Mouse (Mus musculus) intestine, embryonic 16.5 days (tissue): ENCODE data around the gene Ccnq. TPM values are rescaled to one million over a fixed set of nuclear protein-coding genes. Genes with fewer than 3 reads are reported as not detected.

Source experiments
- ATAC-seq: fragments of 200-750 bp; cut with Nextera tagmentation; 2 replicates; pipeline ENCODE4 v1.8.0; 2017; ENCODE audit warnings: moderate TSS enrichment, moderate library complexity
- H3K27ac ChIP-seq: fragments of 300-500 bp; sonication (generic); 2 replicates; pipeline ENCODE4 v1.5.1; 2014; ENCODE audit warnings: mild to moderate bottlenecking, low read length
- H3K27me3 ChIP-seq: fragments of 300-500 bp; sonication (generic); replicated peaks from 2 replicates; pipeline ENCODE4 v1.6.1; 2014; ENCODE audit warnings: low read length, control low read depth, mixed read lengths; ENCODE audit not compliant: control insufficient read depth, insufficient read depth
- H3K36me3 ChIP-seq: fragments of 300-500 bp; sonication (generic); 2 replicates; pipeline ENCODE4 v1.6.1; 2014; ENCODE audit warnings: low read length, control low read depth; ENCODE audit not compliant: control insufficient read depth, insufficient read depth
- H3K4me1 ChIP-seq: fragments of 300-500 bp; sonication (generic); 2 replicates; pipeline ENCODE4 v1.6.1; 2014; ENCODE audit warnings: low read length, control low read depth, mixed read lengths; ENCODE audit not compliant: control insufficient read depth, insufficient read depth
- H3K4me2 ChIP-seq: fragments of 300-500 bp; sonication (generic); 2 replicates; pipeline ENCODE4 v1.6.1; 2014; ENCODE audit warnings: low read depth, low read length, control low read depth
- H3K4me3 ChIP-seq: fragments of 300-500 bp; sonication (generic); 2 replicates; pipeline ENCODE4 v1.5.1; 2014; ENCODE audit warnings: mild to moderate bottlenecking, low read length
- H3K9ac ChIP-seq: fragments of 300-500 bp; sonication (generic); 2 replicates; pipeline ENCODE4 v1.6.1; 2014; ENCODE audit warnings: low read depth, low read length
- H3K9me3 ChIP-seq: fragments of 300-500 bp; sonication (generic); 2 replicates; pipeline ENCODE4 v1.6.1; 2016; ENCODE audit warnings: low read length, control low read depth; ENCODE audit not compliant: control insufficient read depth
- WGBS: fragments of 180-500 bp; shearing (Covaris S2); extraction: QIAGEN DNeasy Blood & Tissue Kit; methylation state at CpG from one replicate; pipeline ENCODE4 v1.1.7; 2014; 5-methylcytosine and 5-hydroxymethylcytosine counted together
- polyA plus RNA-seq: library from polyadenylated mRNA; unstranded; fragments of >200 nt; fragmentation: Nextera tagmentation; extraction: Ambion mirVana; gene quantifications from 2 replicates; pipeline ENCODE4 v1.2.1, GENCODE M21; 2015

The Ccnq gene
- polyA plus RNA-seq, 1 experiment from 2014 or later, result 38.5 TPM

- Histone ChIP-seq H3K27me3 (no peaks in the 10 kb centered on the region), H3K27ac (no peak overlapping the region), H3K4me2 (no peak overlapping the region), H3K9ac (no peak overlapping the region), H3K9me3 (no peaks in the 10 kb centered on the region), H3K4me1 (peaks cover 8% of the 10 kb centered on the region; the same call in 1 of the 2 replicates), H3K36me3 (no peaks in the 10 kb centered on the region), H3K4me3 (no peak overlapping the region)
- WGBS, result 77% methylated on average over 9 of the region's 9 CpGs
- no peak for ATAC-seq
These were observed 31.3 kb upstream of the Ccnq start for GRCm38 (mm10) chr11:78782791-78783347.

GRCm38 (mm10) chr11:78782326-78782725, 30.8 kb upstream of the Ccnq start:
- no peaks in the 10 kb centered on the region for H3K27me3 ChIP-seq
- 80% methylated on average over 5 of the region's 5 CpGs for WGBS
- H3K4me3 ChIP-seq, result no peak overlapping the region
- no peaks in the 10 kb centered on the region for H3K36me3 ChIP-seq
- ATAC-seq, result no peak
- H3K9ac ChIP-seq, result no peak overlapping the region
- H3K9me3 ChIP-seq, result no peaks in the 10 kb centered on the region
- no peak overlapping the region for H3K4me2 ChIP-seq
- H3K4me1 ChIP-seq, result peaks cover 8% of the 10 kb centered on the region; the same call in 1 of the 2 replicates
- no peak overlapping the region for H3K27ac ChIP-seq

GRCm38 (mm10) chr11:78780571-78780970, 29.0 kb upstream of the Ccnq start:
- no peak for ATAC-seq
- Histone ChIP-seq H3K36me3 (no peaks in the 10 kb centered on the region), H3K9ac (no peak overlapping the region), H3K4me3 (no peak overlapping the region), H3K4me1 (peaks cover 8% of the 10 kb centered on the region; the same call in 1 of the 2 replicates), H3K27ac (no peak overlapping the region), H3K9me3 (no peaks in the 10 kb centered on the region), H3K4me2 (no peak overlapping the region), H3K27me3 (no peaks in the 10 kb centered on the region)
- 79% methylated on average over 3 of the region's 3 CpGs for WGBS

GRCm38 (mm10) chr11:78780002-78780401, 28.5 kb upstream of the Ccnq start:
- 91% methylated on average over 3 of the region's 3 CpGs for WGBS
- no peaks in the 10 kb centered on the region for H3K9me3 ChIP-seq
- H3K36me3 ChIP-seq, result no peaks in the 10 kb centered on the region
- no peak for ATAC-seq
- H3K27ac ChIP-seq, result no peak overlapping the region
- H3K4me1 ChIP-seq, result peaks cover 8% of the 10 kb centered on the region; the same call in 1 of the 2 replicates
- no peak overlapping the region for H3K4me3 ChIP-seq
- no peak overlapping the region for H3K9ac ChIP-seq
- H3K4me2 ChIP-seq, result no peak overlapping the region
- no peaks in the 10 kb centered on the region for H3K27me3 ChIP-seq

- peak; percentile 83 for ATAC-seq
These were observed 26.5 kb upstream of the Ccnq start for GRCm38 (mm10) chr11:78777851-78778680.

GRCm38 (mm10) chr11:78771751-78772283, 20.3 kb upstream of the Ccnq start:
- WGBS, result 63% methylated on average over 11 of the region's 11 CpGs
- Histone ChIP-seq H3K9ac (no peak overlapping the region), H3K27me3 (no peaks in the 10 kb centered on the region), H3K9me3 (no peaks in the 10 kb centered on the region), H3K36me3 (no peaks in the 10 kb centered on the region), H3K4me3 (no peak overlapping the region), H3K27ac (no peak overlapping the region), H3K4me1 (0 out of 2 replicates have a peak, but pooled peaks cover 4% of the 10 kb centered on the region), H3K4me2 (no peak overlapping the region)
- no peak for ATAC-seq

More at GRCm38 (mm10) chr11:78777851-78778680, 26.5 kb upstream of the Ccnq start:
- H3K4me1 ChIP-seq, result peaks cover 9% of the 10 kb centered on the region; the same call in 1 of the 2 replicates
- 0 out of 2 replicates have a peak overlapping the region, but pooled peaks have one; percentile 21 for H3K27ac ChIP-seq
- no peaks in the 10 kb centered on the region for H3K36me3 ChIP-seq
- no peak overlapping the region for H3K4me2 ChIP-seq
- 54% methylated on average over 10 of the region's 10 CpGs for WGBS
- no peak overlapping the region for H3K4me3 ChIP-seq
- H3K9me3 ChIP-seq, result no peaks in the 10 kb centered on the region
- H3K9ac ChIP-seq, result no peak overlapping the region
- no peaks in the 10 kb centered on the region for H3K27me3 ChIP-seq

GRCm38 (mm10) chr11:78770436-78770835, 18.9 kb upstream of the Ccnq start:
- no peak overlapping the region for H3K4me3 ChIP-seq

GRCm38 (mm10) chr11:78768778-78769177, 17.2 kb upstream of the Ccnq start:
- H3K4me2 ChIP-seq, result no peak overlapping the region
- H3K27ac ChIP-seq, result no peak overlapping the region
- no peaks in the 10 kb centered on the region for H3K36me3 ChIP-seq
- no peaks in the 10 kb centered on the region for H3K9me3 ChIP-seq
- no peak overlapping the region for H3K4me3 ChIP-seq
- no peak for ATAC-seq
- WGBS, result 49% methylated on average over 3 of the region's 3 CpGs
- H3K27me3 ChIP-seq, result no peaks in the 10 kb centered on the region
- H3K9ac ChIP-seq, result no peak overlapping the region
- 0 out of 2 replicates have a peak, but pooled peaks cover 4% of the 10 kb centered on the region for H3K4me1 ChIP-seq

More at GRCm38 (mm10) chr11:78770436-78770835, 18.9 kb upstream of the Ccnq start:
- no peak overlapping the region for H3K27ac ChIP-seq
- H3K27me3 ChIP-seq, result no peaks in the 10 kb centered on the region
- 71% methylated on average over 6 of the region's 6 CpGs for WGBS
- no peak overlapping the region for H3K9ac ChIP-seq
- no peak overlapping the region for H3K4me2 ChIP-seq
- no peaks in the 10 kb centered on the region for H3K36me3 ChIP-seq
- no peak for ATAC-seq
- no peaks in the 10 kb centered on the region for H3K9me3 ChIP-seq
- 0 out of 2 replicates have a peak, but pooled peaks cover 4% of the 10 kb centered on the region for H3K4me1 ChIP-seq

- Histone ChIP-seq H3K9ac (no peak overlapping the region), H3K27me3 (no peaks in the 10 kb centered on the region), H3K9me3 (no peaks in the 10 kb centered on the region), H3K27ac (no peak overlapping the region), H3K4me1 (no peaks in the 10 kb centered on the region), H3K4me2 (no peak overlapping the region), H3K36me3 (no peaks in the 10 kb centered on the region), H3K4me3 (no peak overlapping the region)
- WGBS, result 82% methylated on average over 6 of the region's 6 CpGs
- ATAC-seq, result no peak
These were observed 14.7 kb upstream of the Ccnq start for GRCm38 (mm10) chr11:78766069-78766830.
